Mouse (Mus musculus): ENCODE results near the gene Tctex1d4. TPM values are rescaled to one million over a fixed set of nuclear protein-coding genes. Genes with fewer than 3 reads are reported as not detected.

The Tctex1d4 gene
- polyA plus RNA-seq, 1 experiment from 2014 or later, result not detected

GRCm38 (mm10) chr4:117143023-117143422 lies 16.4 kb downstream of the Tctex1d4 start:
- ATAC-seq (ENCODE audit: extremely low read depth, insufficient number of reproducible peaks, low FRiP score, low TSS enrichment), result no peak
- peaks cover 5% of the 10 kb centered on the region; the same call in 1 of the 2 replicates for H3K27me3 ChIP-seq (replicated peaks)

GRCm38 (mm10) chr4:117145248-117145647 lies 18.7 kb downstream of the Tctex1d4 start:
- Histone ChIP-seq H3K4me3 (no peak overlapping the region), H3K9me3 (no peaks in the 10 kb centered on the region), H3K27me3 (replicated peaks) (peaks cover 5% of the 10 kb centered on the region; the same call in 1 of the 2 replicates), H3K36me3 (peaks cover 21% of the 10 kb centered on the region), H3K9ac (no peak overlapping the region), H3K27ac (replicated peaks) (no peak overlapping the region), H3K4me2 (no peak overlapping the region), H3K4me1 (no peaks in the 10 kb centered on the region)
- 89% methylated on average over 13 of the region's 13 CpGs for WGBS
- no peak for ATAC-seq (ENCODE audit: extremely low read depth, insufficient number of reproducible peaks, low FRiP score, low TSS enrichment)

More at GRCm38 (mm10) chr4:117143023-117143422, 16.4 kb downstream of the Tctex1d4 start:
- no peaks in the 10 kb centered on the region for H3K36me3 ChIP-seq
- H3K4me3 ChIP-seq, result no peak overlapping the region
- no peak overlapping the region for H3K9ac ChIP-seq
- H3K4me2 ChIP-seq, result no peak overlapping the region
- H3K4me1 ChIP-seq, result no peaks in the 10 kb centered on the region
- H3K9me3 ChIP-seq, result no peaks in the 10 kb centered on the region
- H3K27ac ChIP-seq (replicated peaks), result no peak overlapping the region
- 30% methylated on average over 7 of the region's 7 CpGs for WGBS

- H3K36me3 ChIP-seq, result peaks cover 30% of the 10 kb centered on the region
- no peak overlapping the region for H3K27ac ChIP-seq (replicated peaks)
- no peaks in the 10 kb centered on the region for H3K4me1 ChIP-seq
- no peak overlapping the region for H3K9ac ChIP-seq
- H3K4me2 ChIP-seq, result no peak overlapping the region
- H3K27me3 ChIP-seq (replicated peaks), result peaks cover 2% of the 10 kb centered on the region; the same call in 1 of the 2 replicates
- ATAC-seq (ENCODE audit: extremely low read depth, insufficient number of reproducible peaks, low FRiP score, low TSS enrichment), result no peak
- WGBS, result 31% methylated on average over 15 of the region's 15 CpGs
- H3K4me3 ChIP-seq, result no peak overlapping the region
- no peaks in the 10 kb centered on the region for H3K9me3 ChIP-seq
Measured at GRCm38 (mm10) chr4:117146176-117146575, 19.6 kb downstream of the Tctex1d4 start.

- no peak for ATAC-seq (ENCODE audit: extremely low read depth, insufficient number of reproducible peaks, low FRiP score, low TSS enrichment)
- Histone ChIP-seq H3K4me2 (no peak overlapping the region), H3K27ac (replicated peaks) (no peak overlapping the region), H3K36me3 (peaks cover 49% of the 10 kb centered on the region), H3K9me3 (no peaks in the 10 kb centered on the region), H3K9ac (no peak overlapping the region), H3K27me3 (replicated peaks) (no peaks in the 10 kb centered on the region), H3K4me1 (peaks cover 11% of the 10 kb centered on the region), H3K4me3 (no peak overlapping the region)
- WGBS, result 81% methylated on average over 18 of the region's 18 CpGs
Measured at GRCm38 (mm10) chr4:117148047-117148713, 21.6 kb downstream of the Tctex1d4 start.

GRCm38 (mm10) chr4:117148815-117149214 lies 22.2 kb downstream of the Tctex1d4 start:
- 76% methylated on average over 24 of the region's 24 CpGs for WGBS
- no peak overlapping the region for H3K4me2 ChIP-seq

GRCm38 (mm10) chr4:117149291-117150211 lies 23.0 kb downstream of the Tctex1d4 start:
- H3K4me2 ChIP-seq, result no peak overlapping the region
- ATAC-seq (ENCODE audit: extremely low read depth, insufficient number of reproducible peaks, low FRiP score, low TSS enrichment), result no peak
- no peak overlapping the region for H3K4me3 ChIP-seq
- H3K9me3 ChIP-seq, result no peaks in the 10 kb centered on the region
- H3K9ac ChIP-seq, result no peak overlapping the region
- H3K27me3 ChIP-seq (replicated peaks), result no peaks in the 10 kb centered on the region
- peaks cover 24% of the 10 kb centered on the region for H3K4me1 ChIP-seq
- peaks cover 63% of the 10 kb centered on the region for H3K36me3 ChIP-seq
- no peak overlapping the region for H3K27ac ChIP-seq (replicated peaks)
- 68% methylated on average over 6 of the region's 6 CpGs for WGBS

More at GRCm38 (mm10) chr4:117148815-117149214, 22.2 kb downstream of the Tctex1d4 start:
- ATAC-seq (ENCODE audit: extremely low read depth, insufficient number of reproducible peaks, low FRiP score, low TSS enrichment), result no peak
- Histone ChIP-seq H3K27ac (replicated peaks) (no peak overlapping the region), H3K27me3 (replicated peaks) (no peaks in the 10 kb centered on the region), H3K9ac (no peak overlapping the region), H3K4me3 (no peak overlapping the region), H3K4me1 (peaks cover 17% of the 10 kb centered on the region), H3K9me3 (no peaks in the 10 kb centered on the region), H3K36me3 (peaks cover 56% of the 10 kb centered on the region)

GRCm38 (mm10) chr4:117150212-117150733 lies 23.7 kb downstream of the Tctex1d4 start:
- H3K9me3 ChIP-seq, result no peaks in the 10 kb centered on the region
- no peak overlapping the region for H3K9ac ChIP-seq
- peaks cover 29% of the 10 kb centered on the region for H3K4me1 ChIP-seq
- no peak for ATAC-seq (ENCODE audit: extremely low read depth, insufficient number of reproducible peaks, low FRiP score, low TSS enrichment)
- no peaks in the 10 kb centered on the region for H3K27me3 ChIP-seq (replicated peaks)
- WGBS, result 84% methylated on average over 6 of the region's 6 CpGs
- H3K4me2 ChIP-seq, result no peak overlapping the region
- no peak overlapping the region for H3K4me3 ChIP-seq
- H3K36me3 ChIP-seq, result peaks cover 67% of the 10 kb centered on the region
- no peak overlapping the region for H3K27ac ChIP-seq (replicated peaks)

GRCm38 (mm10) chr4:117151416-117151815 lies 24.8 kb downstream of the Tctex1d4 start:
- Histone ChIP-seq H3K4me3 (no peak overlapping the region), H3K36me3 (peaks cover 67% of the 10 kb centered on the region)
- 70% methylated on average over 1 of the region's 1 CpGs for WGBS

GRCm38 (mm10) chr4:117152714-117153113 lies 26.1 kb downstream of the Tctex1d4 start:
- H3K4me3 ChIP-seq, result no peak overlapping the region
- ATAC-seq (ENCODE audit: extremely low read depth, insufficient number of reproducible peaks, low FRiP score, low TSS enrichment), result no peak
- H3K27ac ChIP-seq (replicated peaks), result no peak overlapping the region
- no peaks in the 10 kb centered on the region for H3K9me3 ChIP-seq
- H3K9ac ChIP-seq, result peak overlapping the region; percentile 99; the same call in 1 of the 2 replicates
- WGBS, result 58% methylated on average over 5 of the region's 5 CpGs
- H3K4me1 ChIP-seq, result peaks cover 29% of the 10 kb centered on the region
- no peaks in the 10 kb centered on the region for H3K27me3 ChIP-seq (replicated peaks)
- H3K4me2 ChIP-seq, result 0 out of 2 replicates have a peak overlapping the region, but pooled peaks have one; percentile 6
- peaks cover 67% of the 10 kb centered on the region for H3K36me3 ChIP-seq

More at GRCm38 (mm10) chr4:117151416-117151815, 24.8 kb downstream of the Tctex1d4 start:
- H3K4me2 ChIP-seq, result no peak overlapping the region
- no peaks in the 10 kb centered on the region for H3K27me3 ChIP-seq (replicated peaks)
- H3K4me1 ChIP-seq, result peaks cover 29% of the 10 kb centered on the region
- H3K27ac ChIP-seq (replicated peaks), result no peak overlapping the region
- H3K9ac ChIP-seq, result no peak overlapping the region
- ATAC-seq (ENCODE audit: extremely low read depth, insufficient number of reproducible peaks, low FRiP score, low TSS enrichment), result no peak
- H3K9me3 ChIP-seq, result no peaks in the 10 kb centered on the region

- Histone ChIP-seq H3K9ac (peak overlapping the region; percentile 99), H3K4me2 (peak overlapping the region; percentile 77), H3K27ac (replicated peaks) (peak overlapping the region; percentile 94), H3K4me1 (peaks cover 29% of the 10 kb centered on the region), H3K27me3 (replicated peaks) (no peaks in the 10 kb centered on the region), H3K9me3 (no peaks in the 10 kb centered on the region), H3K36me3 (peaks cover 65% of the 10 kb centered on the region), H3K4me3 (peak overlapping the region; percentile 85)
- WGBS, result under 1% methylated on average over 44 of the region's 44 CpGs
- ATAC-seq (ENCODE audit: extremely low read depth, insufficient number of reproducible peaks, low FRiP score, low TSS enrichment), result no peak
Measured at GRCm38 (mm10) chr4:117155020-117155791, 28.6 kb downstream of the Tctex1d4 start.

Measured in heart, embryonic 13.5 days (tissue).